Mouse (Mus musculus) heart, embryonic 15.5 days (tissue): ENCODE measurements at regions not wholly inside any gene's neighbourhood (a gene's known extent, or its start where the extent isn't known, plus 50 kb on each side); places are given as distances from the start of the nearest gene placed in this dataset.
"Not testable (repeated sequence)": the region's sequence is repeated elsewhere in the genome, so short reads cannot be mapped to it uniquely, and the experiment has no call there.

Experiments
- ATAC-seq: fragments of 200-750 bp; cut with Nextera tagmentation; replicated peaks from 2 replicates; pipeline ENCODE4 v1.8.0; 2017; ENCODE audit warnings: low read depth, moderate TSS enrichment; ENCODE audit not compliant: insufficient number of reproducible peaks, insufficient read depth, low FRiP score
- H3K27ac ChIP-seq: fragments of 300-500 bp; sonication (generic); 2 replicates; pipeline ENCODE4 v1.5.1; 2015; ENCODE audit warnings: mild to moderate bottlenecking, inconsistent platforms
- H3K27me3 ChIP-seq: fragments of 300-500 bp; sonication (generic); 2 replicates; pipeline ENCODE4 v1.6.1; 2015; ENCODE audit warnings: inconsistent platforms
- H3K36me3 ChIP-seq: fragments of 300-500 bp; sonication (generic); 2 replicates; pipeline ENCODE4 v1.6.1; 2015; ENCODE audit warnings: mild to moderate bottlenecking, inconsistent platforms
- H3K4me1 ChIP-seq: fragments of 300-500 bp; sonication (generic); replicated peaks from 2 replicates; pipeline ENCODE4 v1.6.1; 2015; ENCODE audit warnings: inconsistent platforms
- H3K4me2 ChIP-seq: fragments of 300-500 bp; sonication (generic); 2 replicates; pipeline ENCODE4 v1.6.1; 2015; ENCODE audit warnings: inconsistent platforms, mild to moderate bottlenecking, moderate library complexity
- H3K4me3 ChIP-seq: fragments of 300-500 bp; sonication (generic); 2 replicates; pipeline ENCODE4 v1.5.1; 2015; ENCODE audit warnings: mild to moderate bottlenecking, inconsistent platforms
- H3K9ac ChIP-seq: fragments of 300-500 bp; sonication (generic); 2 replicates; pipeline ENCODE4 v1.6.1; 2015; ENCODE audit warnings: mild to moderate bottlenecking, inconsistent platforms
- H3K9me3 ChIP-seq: fragments of 300-500 bp; sonication (generic); replicated peaks from 2 replicates; pipeline ENCODE4 v1.6.1; 2016; ENCODE audit warnings: inconsistent platforms
- WGBS: fragments of 180-500 bp; shearing (Covaris S2); methylation state at CpG from one replicate; pipeline ENCODE4 v1.1.7; 2015; ENCODE audit warnings: mixed read lengths; 5-methylcytosine and 5-hydroxymethylcytosine counted together

GRCm38 (mm10) chr17:82485544-82485943 lies 729.5 kb upstream of the Pkdcc start:
- H3K36me3 ChIP-seq, result no peaks in the 10 kb centered on the region
- 57% methylated on average over 3 of the region's 3 CpGs for WGBS
- no peaks in the 10 kb centered on the region for H3K27me3 ChIP-seq
- ATAC-seq, result no peak
- no peak overlapping the region for H3K4me3 ChIP-seq
- H3K27ac ChIP-seq, result no peak overlapping the region
- H3K4me1 ChIP-seq, result no peaks in the 10 kb centered on the region
- no peaks in the 10 kb centered on the region for H3K9me3 ChIP-seq
- no peak overlapping the region for H3K4me2 ChIP-seq
- no peak overlapping the region for H3K9ac ChIP-seq

- Histone ChIP-seq H3K4me3 (no peak overlapping the region), H3K4me1 (no peaks in the 10 kb centered on the region), H3K9ac (no peak overlapping the region), H3K9me3 (no peaks in the 10 kb centered on the region), H3K27me3 (no peaks in the 10 kb centered on the region), H3K27ac (no peak overlapping the region), H3K4me2 (no peak overlapping the region), H3K36me3 (no peaks in the 10 kb centered on the region)
- ATAC-seq, result no peak
- 79% methylated on average over 6 of the region's 6 CpGs for WGBS
These were observed 730.5 kb upstream of the Pkdcc start for GRCm38 (mm10) chr17:82484609-82485008.

GRCm38 (mm10) chr17:82457972-82458371 lies 719.8 kb upstream of the Slc8a1 start:
- Histone ChIP-seq H3K4me2 (no peak overlapping the region), H3K9me3 (no peaks in the 10 kb centered on the region), H3K36me3 (no peaks in the 10 kb centered on the region), H3K9ac (no peak overlapping the region), H3K4me3 (no peak overlapping the region), H3K27me3 (no peaks in the 10 kb centered on the region), H3K4me1 (no peaks in the 10 kb centered on the region), H3K27ac (no peak overlapping the region)
- 71% methylated on average over 5 of the region's 5 CpGs for WGBS
- no peak for ATAC-seq

GRCm38 (mm10) chr17:82453847-82454246 lies 715.7 kb upstream of the Slc8a1 start:
- ATAC-seq, result no peak

GRCm38 (mm10) chr17:82439105-82439504 lies 700.9 kb upstream of the Slc8a1 start:
- Histone ChIP-seq H3K36me3 (no peaks in the 10 kb centered on the region), H3K4me3 (no peak overlapping the region), H3K27ac (no peak overlapping the region), H3K4me1 (no peaks in the 10 kb centered on the region), H3K27me3 (no peaks in the 10 kb centered on the region), H3K9me3 (no peaks in the 10 kb centered on the region), H3K4me2 (no peak overlapping the region), H3K9ac (no peak overlapping the region)
- WGBS, result 61% methylated on average over 3 of the region's 3 CpGs
- no peak for ATAC-seq

More at GRCm38 (mm10) chr17:82453847-82454246, 715.7 kb upstream of the Slc8a1 start:
- no peak overlapping the region for H3K4me2 ChIP-seq
- no peak overlapping the region for H3K27ac ChIP-seq
- H3K4me1 ChIP-seq, result no peaks in the 10 kb centered on the region
- H3K9me3 ChIP-seq, result no peaks in the 10 kb centered on the region
- 81% methylated on average over 1 of the region's 1 CpGs for WGBS
- H3K27me3 ChIP-seq, result no peaks in the 10 kb centered on the region
- no peak overlapping the region for H3K4me3 ChIP-seq
- H3K9ac ChIP-seq, result no peak overlapping the region
- no peaks in the 10 kb centered on the region for H3K36me3 ChIP-seq

- Histone ChIP-seq H3K27me3 (no peaks in the 10 kb centered on the region), H3K9me3 (no peaks in the 10 kb centered on the region), H3K4me1 (no peaks in the 10 kb centered on the region), H3K4me2 (no peak overlapping the region), H3K4me3 (no peak overlapping the region), H3K36me3 (no peaks in the 10 kb centered on the region), H3K27ac (no peak overlapping the region), H3K9ac (no peak overlapping the region)
- no peak for ATAC-seq
- 76% methylated on average over 3 of the region's 3 CpGs for WGBS
These were observed 699.0 kb upstream of the Slc8a1 start for GRCm38 (mm10) chr17:82437206-82437605.

GRCm38 (mm10) chr17:82432678-82433077 lies 694.5 kb upstream of the Slc8a1 start:
- Histone ChIP-seq H3K4me3 (no peak overlapping the region), H3K4me2 (no peak overlapping the region), H3K27me3 (no peaks in the 10 kb centered on the region), H3K9me3 (no peaks in the 10 kb centered on the region), H3K9ac (no peak overlapping the region), H3K27ac (no peak overlapping the region), H3K4me1 (no peaks in the 10 kb centered on the region), H3K36me3 (no peaks in the 10 kb centered on the region)
- no peak for ATAC-seq
- WGBS, result 43% methylated on average over 3 of the region's 3 CpGs

GRCm38 (mm10) chr17:82408296-82408695 lies 670.1 kb upstream of the Slc8a1 start:
- H3K4me1 ChIP-seq, result no peaks in the 10 kb centered on the region
- ATAC-seq, result no peak
- WGBS, result 75% methylated on average over 2 of the region's 2 CpGs

GRCm38 (mm10) chr17:82399328-82399727 lies 661.2 kb upstream of the Slc8a1 start:
- H3K9me3 ChIP-seq, result no peaks in the 10 kb centered on the region
- no peak overlapping the region for H3K27ac ChIP-seq
- no peak overlapping the region for H3K9ac ChIP-seq
- H3K4me3 ChIP-seq, result no peak overlapping the region
- no peak overlapping the region for H3K4me2 ChIP-seq
- no peaks in the 10 kb centered on the region for H3K27me3 ChIP-seq
- ATAC-seq, result no peak
- WGBS, result 56% methylated on average over 1 of the region's 1 CpGs
- no peaks in the 10 kb centered on the region for H3K36me3 ChIP-seq
- H3K4me1 ChIP-seq, result no peaks in the 10 kb centered on the region

More at GRCm38 (mm10) chr17:82408296-82408695, 670.1 kb upstream of the Slc8a1 start:
- H3K27me3 ChIP-seq, result no peaks in the 10 kb centered on the region
- H3K9me3 ChIP-seq, result no peaks in the 10 kb centered on the region
- H3K9ac ChIP-seq, result no peak overlapping the region
- H3K4me2 ChIP-seq, result no peak overlapping the region
- H3K36me3 ChIP-seq, result no peaks in the 10 kb centered on the region
- H3K27ac ChIP-seq, result no peak overlapping the region
- H3K4me3 ChIP-seq, result no peak overlapping the region

GRCm38 (mm10) chr17:82379371-82379770 lies 641.2 kb upstream of the Slc8a1 start:
- H3K9me3 ChIP-seq, H3K36me3 ChIP-seq, ATAC-seq, H3K27ac ChIP-seq, H3K4me3 ChIP-seq, H3K9ac ChIP-seq, H3K4me1 ChIP-seq, H3K27me3 ChIP-seq, H3K4me2 ChIP-seq: not testable (repeated sequence)
- 73% methylated on average over 10 of the region's 11 CpGs for WGBS

- 89% methylated on average over 2 of the region's 2 CpGs for WGBS
- Histone ChIP-seq H3K4me3 (no peak overlapping the region), H3K27ac (no peak overlapping the region), H3K36me3 (no peaks in the 10 kb centered on the region), H3K9ac (no peak overlapping the region), H3K27me3 (no peaks in the 10 kb centered on the region), H3K4me2 (no peak overlapping the region), H3K9me3 (no peaks in the 10 kb centered on the region), H3K4me1 (no peaks in the 10 kb centered on the region)
- no peak for ATAC-seq
These were observed 640.2 kb upstream of the Slc8a1 start for GRCm38 (mm10) chr17:82378248-82378820.

GRCm38 (mm10) chr17:82377176-82377592 lies 639.0 kb upstream of the Slc8a1 start:
- H3K36me3 ChIP-seq, result no peaks in the 10 kb centered on the region
- no peak overlapping the region for H3K9ac ChIP-seq
- no peaks in the 10 kb centered on the region for H3K9me3 ChIP-seq
- H3K4me3 ChIP-seq, result no peak overlapping the region
- 55% methylated on average over 1 of the region's 1 CpGs for WGBS
- no peak overlapping the region for H3K27ac ChIP-seq
- H3K27me3 ChIP-seq, result no peaks in the 10 kb centered on the region
- H3K4me1 ChIP-seq, result no peaks in the 10 kb centered on the region
- no peak overlapping the region for H3K4me2 ChIP-seq
- ATAC-seq, result no peak
